Mouse (Mus musculus) erythroblast, embryonic 14.5 days (primary cell): ENCODE measurements around the gene Rcan1.

Experiments
- GATA1 ChIP-seq: IDR thresholded peaks from 2 replicates; pipeline ENCODE4 v1.6.1; 2012; ENCODE audit warnings: low read length, inconsistent platforms, mixed read lengths
- TAL1 ChIP-seq: IDR thresholded peaks from 3 replicates; pipeline ENCODE4 v1.6.1; 2012; ENCODE audit warnings: low read length, inconsistent platforms, mixed read lengths

- TF ChIP-seq TAL1 (no peak), GATA1 (no peak)
These were observed 51.6 kb downstream of the Rcan1 start for GRCm38 (mm10) chr16:92419099-92419498.
